Mouse (Mus musculus) hematopoietic multipotent progenitor cell, adult 10-12 weeks (in vitro differentiated cells): ENCODE results near the gene Zfp868. TPM values are rescaled to one million over a fixed set of nuclear protein-coding genes. Genes with fewer than 3 reads are reported as not detected.

ENCODE experiments used
- polyA plus RNA-seq: library from polyadenylated mRNA; stranded (reverse); fragments of >175 nt; gene quantifications from 2 replicates; pipeline ENCODE4 v1.2.3, GENCODE M21; 2012; ENCODE audit warnings: low replicate concordance

Zfp868 gene
- polyA plus RNA-seq, result 1.5 and 4.2 TPM in 2 replicates

GRCm38 (mm10) chr8:69625095-69625789, at the start of gene Zfp868:
Zfp868 (minus strand) TSS chr8:69625548.

GRCm38 (mm10) chr8:69654358-69654981, 29.1 kb upstream of the Zfp868 start, which contains the start of gene Zfp964:
Zfp964 (plus strand) TSS chr8:69654479.

Other genes starting within 250 kb of the Zfp868 start
- not detected in 2 replicates for gene Gm9495, start 172.0 kb downstream of the Zfp868 start, polyA plus RNA-seq
- not detected in 2 replicates for gene Gm7697, start 102.6 kb downstream of the Zfp868 start, polyA plus RNA-seq
- 0.27 TPM in 2 replicates for gene Zfp964, start 28.9 kb upstream of the Zfp868 start, polyA plus RNA-seq
- gene Zfp869, start 85.2 kb upstream of the Zfp868 start, polyA plus RNA-seq, result 2.3 and 3.5 TPM in 2 replicates
- gene Zfp963, start 124.4 kb upstream of the Zfp868 start, polyA plus RNA-seq, result 1.7 and 3.7 TPM in 2 replicates
- gene Gm20422, start 149.3 kb upstream of the Zfp868 start, polyA plus RNA-seq, result 2.1 TPM in 1 of 2 replicates, not detected in the other
- 50.8 and 66.2 TPM in 2 replicates for gene Atp13a1, start 165.6 kb upstream of the Zfp868 start, polyA plus RNA-seq
- 1.6 and 4.7 TPM in 2 replicates for gene Zfp866, start 165.6 kb upstream of the Zfp868 start, polyA plus RNA-seq
- gene Gmip, start 183.1 kb upstream of the Zfp868 start, polyA plus RNA-seq, result 177 and 206 TPM in 2 replicates
- gene Lpar2, start 196.9 kb upstream of the Zfp868 start, polyA plus RNA-seq, result 0.81 and 0.94 TPM in 2 replicates
- 2.1 TPM in 2 replicates for gene Pbx4, start 206.9 kb upstream of the Zfp868 start, polyA plus RNA-seq